Mouse (Mus musculus): ENCODE data around the gene Med23.

The Med23 gene

DNA sequence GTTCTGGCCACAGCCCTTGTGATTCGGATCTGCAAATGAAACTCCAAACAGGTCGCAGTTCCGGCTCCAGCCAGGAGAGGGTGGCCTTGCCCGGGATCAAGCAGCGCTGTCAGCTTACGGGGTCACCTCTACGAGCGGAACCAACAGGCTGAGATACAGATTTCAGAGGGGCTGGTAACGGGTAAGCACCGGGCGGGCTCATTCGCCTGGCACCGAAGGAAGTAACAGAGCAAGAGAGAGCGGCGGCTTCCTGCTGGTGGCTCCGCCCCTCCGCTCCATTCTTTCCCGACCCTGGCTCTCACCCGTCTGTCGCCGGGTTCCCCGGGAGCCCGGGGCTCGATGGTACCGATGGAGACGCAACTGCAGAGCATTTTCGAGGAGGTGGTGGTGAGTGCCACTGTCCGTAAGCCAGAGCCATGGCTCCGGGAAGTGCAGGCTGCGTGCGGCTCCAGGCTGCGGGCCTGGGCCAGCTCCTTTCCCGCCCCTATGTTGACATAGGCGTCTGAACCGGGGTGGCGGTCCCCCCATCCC is at the start of gene Med23:
Gene Med23, plus strand, starts transcription at position 227 of the 531 bp plus-strand sequence.
- peak; percentile 97 for DNase-seq (ENCODE audit: low spot score)

DNA sequence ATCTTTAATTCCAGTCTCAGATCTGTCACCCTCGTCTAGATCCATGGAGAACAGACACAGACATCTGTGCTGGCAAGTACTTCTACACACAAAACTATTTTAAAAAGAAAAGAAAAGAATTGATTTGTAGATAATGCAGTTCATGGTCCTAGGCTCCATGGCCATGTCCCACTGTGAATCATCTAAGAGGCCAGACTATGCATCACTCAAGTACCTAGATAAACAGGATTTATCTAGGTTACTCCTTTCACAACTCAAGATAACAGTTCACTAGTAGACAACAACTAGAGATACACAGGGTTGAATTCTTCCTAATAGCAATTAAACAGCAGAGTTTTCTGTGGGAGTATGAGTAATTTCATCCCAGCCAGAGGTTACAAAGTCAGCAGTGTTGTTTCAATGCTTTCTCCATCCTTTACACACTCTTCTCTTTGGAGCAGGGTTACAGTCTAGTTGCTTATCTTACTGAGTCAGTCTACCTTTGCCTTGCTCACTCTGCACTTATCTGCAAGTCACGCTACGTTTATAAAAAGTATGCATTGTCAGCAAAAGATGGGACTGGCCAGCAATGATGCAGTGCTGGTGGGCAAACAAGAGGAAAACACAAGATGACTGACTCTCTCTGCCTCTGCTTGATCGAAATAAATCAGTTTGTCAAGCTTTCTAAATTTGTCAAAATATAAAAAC is 47.7 kb upstream of the Med23 start:
- no peak for DNase-seq (ENCODE audit: low spot score)

DNA sequence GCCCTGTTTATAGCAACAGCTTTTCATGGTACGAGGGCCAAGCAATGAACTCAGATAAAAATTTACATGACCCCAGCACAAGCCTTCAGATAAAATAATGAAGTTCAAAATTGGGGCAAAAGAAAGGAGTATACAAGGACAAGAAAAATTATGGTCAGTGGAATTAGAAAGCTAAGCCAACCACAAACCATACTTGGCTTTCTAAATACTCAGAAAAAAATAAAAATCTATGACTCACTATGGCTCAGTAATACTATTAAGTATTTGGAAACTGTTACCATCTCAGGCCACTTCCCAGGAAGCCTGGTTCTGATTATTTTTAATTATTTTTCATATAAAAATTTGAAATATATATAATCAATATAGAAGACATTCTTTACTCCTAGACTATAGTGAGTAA is 46.9 kb upstream of the Med23 start:
- no peak for DNase-seq (ENCODE audit: low spot score)

DNA sequence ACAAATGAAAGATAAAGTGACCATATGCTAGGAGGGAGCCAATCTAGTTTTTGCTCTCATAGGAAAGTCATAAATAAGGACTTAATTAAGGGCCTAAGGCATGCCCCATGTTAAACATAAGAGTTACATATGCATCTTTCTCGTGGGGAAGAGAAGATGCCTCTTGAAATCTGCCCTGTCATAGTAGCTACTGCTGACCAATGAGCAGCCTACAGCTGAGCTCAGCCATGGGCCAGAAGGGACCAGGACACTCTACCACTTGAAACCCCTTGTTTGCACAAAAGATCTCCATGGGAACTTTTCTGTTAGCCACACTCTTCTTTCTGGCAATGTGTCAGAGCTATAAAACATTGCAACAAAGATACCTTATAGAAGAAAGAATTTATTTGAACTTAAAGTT is 46.5 kb upstream of the Med23 start:
- DNase-seq (ENCODE audit: low spot score), result no peak

DNA sequence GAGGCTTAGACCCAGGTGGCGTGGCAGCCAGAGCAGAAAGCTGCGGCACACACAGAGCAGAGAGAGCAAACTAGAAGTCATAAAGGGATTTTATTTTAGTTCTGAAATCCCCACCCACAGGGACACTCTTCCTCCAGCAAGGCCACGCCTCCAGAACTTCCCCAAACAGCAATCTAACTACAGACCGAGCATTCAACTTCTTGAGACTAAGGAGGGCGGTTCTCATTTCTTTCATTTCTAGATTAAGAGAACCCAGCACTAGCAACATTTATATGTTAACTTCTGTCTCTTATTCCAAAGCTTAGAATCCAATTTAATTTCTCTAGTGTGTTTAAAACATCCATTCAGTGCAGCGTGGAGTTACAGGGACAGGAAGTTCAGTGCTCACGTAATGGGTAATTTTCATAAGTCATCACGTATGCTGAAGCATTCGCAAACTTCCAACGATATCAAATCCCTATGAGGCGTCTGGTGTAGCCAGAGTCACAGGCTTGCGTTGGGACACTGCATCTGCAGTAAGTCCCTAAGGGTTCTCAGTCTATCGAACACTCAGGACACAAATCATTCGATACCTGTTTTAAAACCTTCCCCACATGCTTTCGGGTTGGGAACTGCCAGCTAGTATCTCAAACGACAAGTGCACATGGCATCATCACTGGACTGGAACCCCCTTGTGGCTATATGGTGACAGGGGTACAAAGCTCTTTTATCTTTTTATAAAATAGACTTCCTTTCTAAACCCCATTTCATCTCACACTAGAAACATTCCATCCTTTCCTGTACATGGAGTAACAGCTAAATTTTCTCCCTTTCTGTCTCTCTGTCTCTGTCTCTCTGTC is 45.9 kb upstream of the Med23 start:
- no peak for DNase-seq (ENCODE audit: low spot score)

DNA sequence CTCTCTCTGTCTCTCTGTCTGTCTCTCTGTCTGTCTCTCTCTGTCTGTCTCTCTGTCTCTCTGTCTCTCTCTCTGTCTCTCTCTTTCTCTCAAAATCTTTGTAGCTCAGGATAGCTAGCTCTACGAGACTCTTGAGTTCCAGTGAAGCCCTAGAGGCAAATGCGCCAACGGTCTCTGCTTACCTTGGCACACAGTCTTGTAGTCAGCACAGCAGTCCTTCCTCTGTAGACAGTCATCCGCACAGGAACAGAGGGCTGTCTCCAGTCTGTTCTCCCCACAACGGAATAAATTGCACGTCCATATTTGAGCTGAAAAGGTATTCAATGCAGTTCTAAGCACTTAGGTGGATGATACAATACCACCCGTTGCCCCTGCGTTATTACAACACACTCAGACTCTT is 45.2 kb upstream of the Med23 start:
- DNase-seq (ENCODE audit: low spot score), result no peak

DNA sequence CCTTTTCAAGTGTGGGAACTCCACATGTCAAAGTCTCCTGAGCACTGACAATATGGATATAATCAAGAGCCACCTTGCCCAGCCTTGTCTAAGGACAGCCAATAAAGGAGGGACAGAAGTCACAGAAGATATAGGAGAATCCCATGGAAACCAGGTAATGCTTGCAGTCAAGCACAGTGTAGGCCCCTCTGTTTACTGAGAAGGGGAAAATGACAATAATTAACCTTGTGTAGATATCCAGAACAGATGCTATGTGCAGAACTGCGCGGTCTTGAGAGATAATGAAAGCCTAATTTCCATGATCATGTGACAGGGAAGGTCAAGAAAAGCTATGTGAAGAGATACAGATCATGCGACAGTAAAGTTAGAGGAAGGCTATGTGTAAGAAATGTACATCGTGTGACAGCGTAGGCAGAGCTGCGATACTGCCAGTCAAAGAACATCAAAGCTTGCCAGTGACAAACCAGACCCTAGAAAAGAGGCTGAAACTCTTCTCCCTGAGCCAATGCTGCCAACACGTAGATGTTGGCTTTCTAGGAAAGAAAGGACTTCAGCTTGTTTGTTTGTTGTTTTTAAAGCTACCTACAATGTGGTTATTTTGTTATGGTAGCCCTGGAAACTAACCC is 44.2 kb upstream of the Med23 start:
- no peak for DNase-seq (ENCODE audit: low spot score)

DNA sequence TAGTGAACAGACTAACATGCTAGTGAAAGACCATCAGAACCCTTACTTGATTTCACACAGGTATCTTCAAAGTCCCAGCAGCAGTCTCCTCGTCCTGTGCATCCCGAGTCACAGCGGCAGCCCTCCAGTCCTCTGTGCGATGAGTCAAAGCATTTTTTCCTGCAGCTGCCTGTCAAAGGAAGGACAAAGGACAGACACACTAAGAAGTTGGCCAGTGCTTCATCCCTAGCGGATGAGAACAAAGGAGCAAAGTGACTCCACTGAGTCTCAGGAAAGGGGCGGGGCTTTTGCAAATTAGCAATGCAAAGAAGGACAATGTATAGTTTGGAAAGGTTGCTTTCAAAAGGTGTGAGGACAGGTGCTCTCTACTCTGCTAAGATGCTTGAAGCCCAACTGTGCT is 43.7 kb upstream of the Med23 start:
- no peak for DNase-seq (ENCODE audit: low spot score)

DNA sequence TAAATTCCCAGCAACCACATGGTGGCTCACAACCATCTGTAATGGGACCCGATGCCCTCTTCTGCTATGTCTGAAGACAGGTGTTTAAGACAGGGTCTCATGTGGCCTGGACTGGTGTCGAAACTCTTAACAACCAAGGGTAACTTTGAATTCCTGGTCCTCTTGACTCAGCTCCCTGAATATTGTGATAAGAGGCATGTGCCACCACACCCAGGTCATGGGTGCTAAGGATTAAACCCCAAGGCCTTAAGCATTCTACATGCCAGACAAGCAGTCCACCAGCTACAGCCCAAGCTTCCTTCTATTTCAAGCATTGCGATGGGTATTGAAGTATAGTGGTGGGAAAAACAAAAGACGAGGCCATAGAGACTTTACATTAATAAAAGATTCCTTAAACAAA is 41.6 kb upstream of the Med23 start:
- DNase-seq (ENCODE audit: low spot score), result no peak

DNA sequence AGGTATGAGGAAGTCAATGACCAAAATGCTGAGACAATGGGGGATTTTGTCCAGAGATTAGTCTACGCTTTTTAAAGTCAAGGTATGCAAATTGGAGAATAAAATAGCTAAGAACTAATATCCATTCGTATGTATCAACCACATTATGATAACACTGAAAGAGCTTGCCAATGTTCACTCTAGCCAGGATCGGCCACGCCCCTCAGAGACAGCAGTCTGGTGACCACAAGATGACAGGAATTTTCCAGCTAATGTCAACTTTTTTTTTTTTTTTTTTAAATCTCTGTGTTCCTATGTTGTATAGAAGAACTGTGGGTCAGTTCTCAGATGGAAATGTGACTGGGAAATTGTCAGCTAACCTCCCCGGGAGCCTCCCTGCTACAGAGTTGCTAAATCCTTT is 39.3 kb upstream of the Med23 start:
- DNase-seq (ENCODE audit: low spot score), result no peak

DNA sequence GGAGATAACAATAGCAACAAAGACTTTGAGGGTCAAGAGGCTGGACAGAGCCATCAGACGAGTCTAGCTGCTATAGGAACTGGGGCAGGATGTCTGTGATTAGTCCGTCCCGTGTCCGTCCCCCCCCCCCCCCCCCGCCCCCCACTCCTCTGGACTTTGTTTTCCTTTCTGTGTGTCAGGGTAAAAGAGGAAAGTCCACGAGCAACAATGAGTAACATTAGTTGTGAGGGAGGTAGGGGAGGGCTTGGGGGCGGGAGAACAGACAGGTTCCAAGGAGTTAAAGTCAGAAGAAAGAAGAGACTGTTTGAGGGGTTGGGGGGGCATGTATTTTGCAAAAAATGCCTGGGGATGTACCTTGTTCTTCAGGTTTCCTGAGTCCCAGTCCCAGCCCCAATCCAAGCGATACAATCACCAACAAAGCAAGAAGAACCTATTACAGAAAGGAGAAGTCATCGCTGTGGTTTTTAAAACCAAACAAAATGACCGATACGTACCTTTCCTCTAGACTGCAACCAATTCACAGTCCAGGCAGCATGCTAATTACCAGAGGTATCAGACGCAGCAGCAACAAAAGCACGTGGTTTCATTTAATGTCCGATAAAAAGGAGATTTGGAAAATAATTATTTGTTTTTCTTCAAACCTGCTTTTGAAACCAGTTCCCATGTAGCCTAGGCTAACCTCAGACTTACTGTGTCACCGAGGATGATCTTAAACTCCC is 38.2 kb upstream of the Med23 start:
- no peak for DNase-seq (ENCODE audit: low spot score)

DNA sequence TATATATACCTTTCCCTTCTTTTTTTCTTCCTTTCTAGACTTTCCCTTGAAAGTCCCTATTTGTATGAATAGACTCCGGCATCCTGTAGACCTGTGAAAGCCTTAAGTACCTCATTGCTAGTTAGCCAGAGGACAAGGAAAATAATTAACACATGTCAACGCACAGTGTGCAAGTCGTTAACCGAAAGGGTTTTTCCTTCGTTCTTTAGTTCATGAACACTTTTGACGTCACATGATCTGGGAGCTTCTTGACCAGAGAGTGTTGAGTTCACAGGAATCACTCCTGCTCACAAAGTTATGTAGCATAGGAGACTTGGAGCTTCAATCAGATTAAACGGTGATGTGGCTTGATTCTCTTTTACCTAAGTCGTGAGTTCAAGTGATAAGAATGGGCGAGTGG is 37.5 kb upstream of the Med23 start:
- DNase-seq (ENCODE audit: low spot score), result no peak

DNA sequence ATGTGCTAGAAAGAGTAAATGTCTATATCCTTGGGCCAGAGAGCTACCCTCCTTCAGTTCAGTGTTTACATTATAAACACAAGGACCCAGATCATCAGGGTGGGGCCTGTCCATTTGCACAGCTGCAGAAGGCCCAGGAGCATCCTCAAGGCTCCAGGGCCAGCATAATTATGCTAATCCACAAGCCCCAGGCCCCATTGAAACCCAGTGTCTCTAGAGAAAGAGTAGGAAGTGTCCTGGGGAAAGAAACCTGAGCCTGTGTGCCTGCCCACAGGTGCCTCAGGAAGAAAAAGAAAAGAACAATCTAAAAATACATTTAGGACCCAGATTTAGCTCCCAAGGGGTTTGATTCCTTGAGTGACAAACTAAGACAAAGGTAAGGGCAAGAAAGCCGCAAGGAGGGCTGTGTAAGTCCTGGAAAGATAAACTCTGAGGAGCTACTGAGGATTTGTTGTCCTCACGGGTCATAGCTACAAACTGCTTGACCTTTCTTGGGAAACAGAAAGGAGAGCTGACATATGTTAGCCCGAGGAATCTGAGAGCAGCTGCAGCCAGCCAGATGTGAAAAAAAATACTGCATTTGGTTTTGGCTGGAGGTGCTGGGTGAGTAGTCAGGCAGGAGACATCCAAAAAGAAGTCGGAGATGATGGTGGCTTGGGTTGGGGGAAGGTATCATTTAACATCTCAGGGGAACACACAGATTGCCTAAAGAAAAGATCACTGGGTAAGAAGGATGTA is 35.0 kb upstream of the Med23 start:
- DNase-seq (ENCODE audit: low spot score), result no peak

DNA sequence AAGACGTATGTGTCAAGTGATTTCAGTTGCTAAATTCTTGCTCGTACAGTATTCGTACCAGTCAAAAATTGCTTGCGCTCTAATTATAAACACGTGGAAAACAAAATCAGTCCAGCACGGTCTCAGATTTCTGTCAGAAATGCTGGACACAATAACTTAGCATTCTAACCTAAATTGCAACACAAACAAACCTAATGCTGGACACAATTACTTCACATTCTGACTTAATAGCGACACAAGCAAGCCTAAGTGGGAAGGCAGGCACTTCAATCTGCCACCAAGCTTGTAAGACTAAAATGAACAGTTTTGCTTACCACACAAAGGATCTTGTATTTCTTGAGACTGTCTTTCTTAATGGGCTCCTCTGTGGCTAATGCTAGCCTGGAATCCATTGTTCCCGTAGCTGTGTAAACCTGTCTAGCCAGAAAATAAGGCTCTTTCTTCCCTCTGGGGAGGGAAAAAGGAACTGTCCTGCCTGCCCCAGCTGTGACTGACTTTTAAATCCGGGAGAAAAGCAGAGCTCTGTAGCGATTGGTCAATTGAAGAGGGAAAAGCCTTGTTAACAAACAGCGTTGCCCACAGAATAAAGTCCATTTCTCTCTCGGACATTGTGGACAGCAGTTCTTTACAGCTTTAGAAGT is 34.0 kb upstream of the Med23 start:
- no peak for DNase-seq (ENCODE audit: low spot score)

DNA sequence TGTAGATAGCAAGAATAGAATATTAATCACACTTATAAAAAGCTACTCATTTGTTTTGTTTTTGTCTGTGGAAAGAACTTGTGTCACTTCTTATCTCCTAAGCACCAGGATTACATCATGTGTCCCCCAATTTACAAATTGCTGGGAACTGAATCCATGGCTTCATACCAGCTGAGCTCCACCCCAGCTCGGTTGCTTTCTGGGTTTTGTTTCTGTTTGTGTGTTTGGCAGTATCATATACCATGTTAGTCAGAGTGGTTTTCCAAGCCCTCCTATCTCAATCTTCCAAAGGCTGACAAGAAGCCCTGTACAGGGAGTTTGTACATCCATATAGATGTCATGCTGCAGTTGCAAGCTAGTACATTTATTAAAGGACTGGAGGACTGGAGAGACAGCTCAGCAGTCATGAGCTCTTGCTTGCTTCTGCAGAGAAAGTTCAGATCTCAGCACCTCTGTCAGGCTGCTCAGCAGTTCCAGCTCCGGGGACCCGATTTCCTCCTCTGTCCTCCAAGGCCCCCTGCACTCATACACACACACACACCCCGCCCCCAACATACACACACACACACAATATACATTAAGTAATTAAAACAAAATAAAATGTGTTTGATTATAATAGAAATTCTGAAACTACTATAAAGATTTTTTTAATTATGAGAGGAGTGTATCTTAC is 33.3 kb upstream of the Med23 start:
- no peak for DNase-seq (ENCODE audit: low spot score)

DNA sequence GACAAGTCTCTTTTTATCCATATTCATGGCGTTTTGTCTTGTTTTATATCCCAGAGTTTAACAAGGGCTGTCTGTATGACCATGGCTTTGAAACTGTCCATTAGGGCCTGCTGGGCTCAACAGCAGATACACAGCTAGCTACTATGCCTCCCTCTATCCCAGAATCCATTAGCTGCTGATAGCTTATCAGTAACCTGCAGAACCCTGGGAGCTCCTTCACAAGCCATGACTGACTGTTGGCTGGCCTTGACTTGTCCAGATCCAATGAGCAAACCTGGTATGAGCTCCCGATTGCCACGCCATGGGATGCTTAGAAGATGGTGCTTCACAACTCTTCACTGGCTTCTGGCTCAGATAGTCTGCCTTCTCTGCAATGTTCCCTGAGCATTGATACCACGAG is 29.0 kb upstream of the Med23 start:
- no peak for DNase-seq (ENCODE audit: low spot score)

DNA sequence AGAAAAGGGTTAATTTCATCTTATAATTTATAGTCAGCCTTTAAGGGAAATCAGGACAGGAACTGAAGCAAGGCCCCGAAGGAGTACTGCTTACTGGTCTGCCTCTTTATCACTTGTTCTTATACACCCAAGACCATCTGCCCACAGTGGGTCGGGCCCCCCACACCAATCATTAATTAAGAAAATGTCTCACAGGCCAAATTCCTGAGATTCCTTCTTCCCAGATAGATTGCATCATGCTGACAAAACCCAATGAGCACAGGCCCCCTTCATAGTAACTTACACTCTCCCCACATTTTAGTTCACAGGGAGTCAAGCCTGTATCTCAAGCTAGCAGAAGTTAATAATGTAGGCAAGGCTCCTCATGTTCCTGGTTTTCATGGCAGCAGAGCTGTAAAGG is 27.8 kb upstream of the Med23 start:
- no peak for DNase-seq (ENCODE audit: low spot score)

DNA sequence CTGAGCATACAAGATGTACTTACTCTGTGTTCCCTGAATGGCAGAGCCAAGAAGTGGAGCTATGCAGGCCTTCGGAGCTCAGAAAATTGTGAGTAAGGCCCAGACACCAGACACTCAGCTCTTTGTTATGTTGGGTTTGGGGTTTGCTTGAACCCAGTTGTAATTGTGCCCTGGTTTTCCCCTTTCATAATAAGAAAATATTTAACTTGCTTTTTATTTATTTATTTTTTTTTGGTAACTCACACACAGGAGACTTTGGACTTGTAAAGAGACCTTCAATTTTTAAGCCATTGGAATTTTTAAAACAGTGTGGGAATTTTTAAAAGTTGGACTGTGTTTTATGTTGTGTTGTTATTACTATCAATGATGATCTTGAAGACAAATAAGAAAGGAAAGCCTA is 27.1 kb upstream of the Med23 start, which contains the start of gene Enpp3:
Gene Enpp3, minus strand, starts transcription at position 148 of the 400 bp plus-strand sequence.
- DNase-seq (ENCODE audit: low spot score), result no peak

DNA sequence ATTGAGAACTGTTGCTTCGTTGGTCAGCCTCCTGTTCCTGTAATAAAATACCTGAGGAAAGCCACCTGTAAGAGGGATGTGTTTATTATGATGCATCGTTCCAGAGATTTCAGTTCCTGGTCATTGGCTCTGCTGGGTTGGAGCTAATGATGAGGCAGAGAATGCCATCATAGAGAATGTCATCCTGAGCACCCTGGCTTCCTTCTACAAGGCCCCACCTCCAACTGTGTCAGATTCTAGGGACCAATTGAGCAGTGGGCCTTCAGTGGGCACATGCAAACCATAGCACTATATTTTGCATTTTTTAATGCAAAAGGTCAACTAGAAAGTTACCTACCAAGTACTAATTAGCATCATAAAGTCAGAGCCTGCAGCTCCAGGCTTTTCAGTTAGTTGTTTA is 6.6 kb upstream of the Med23 start:
- DNase-seq (ENCODE audit: low spot score), result no peak

DNA sequence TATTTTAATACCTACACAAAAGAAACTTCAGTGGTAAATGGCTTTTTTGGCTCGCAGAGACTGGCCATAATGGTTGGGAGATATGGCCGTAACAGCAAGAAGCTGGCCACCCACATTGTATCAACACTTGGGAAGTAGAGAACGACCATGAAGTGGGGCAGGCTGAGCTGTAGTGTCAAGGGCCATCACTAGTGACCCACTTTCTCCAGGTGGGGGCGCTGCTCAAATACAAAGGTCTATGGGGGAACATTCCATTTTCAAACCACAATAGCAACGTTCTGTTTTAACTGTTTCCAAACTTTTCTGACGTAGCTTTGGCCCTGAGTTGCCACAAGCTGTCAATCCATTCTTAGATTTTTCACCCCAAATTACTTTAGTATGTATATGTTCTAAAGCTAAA is 5.4 kb upstream of the Med23 start:
- no peak for DNase-seq (ENCODE audit: low spot score)
